Mouse (Mus musculus) E14TG2a.4 (cell line): ENCODE results near the gene Utf1.

ENCODE experiments used
- CTCF ChIP-seq: conservative IDR thresholded peaks from 2 replicates; pipeline ENCODE4 v1.5.1; 2014; ENCODE audit warnings: low read length
- NANOG ChIP-seq: IDR thresholded peaks from 2 replicates; pipeline ENCODE4 v1.6.1; 2014; ENCODE audit warnings: borderline replicate concordance, low read length, mixed read lengths
- POU5F1 ChIP-seq: IDR thresholded peaks from 2 replicates; pipeline ENCODE4 v1.6.1; 2014; ENCODE audit warnings: low read length, borderline replicate concordance

- TF ChIP-seq CTCF (no peak), POU5F1 (no peak), NANOG (no peak)
These were observed 50.6 kb downstream of the Utf1 start for GRCm38 (mm10) chr7:139994202-139994601.
